Mouse (Mus musculus) telencephalon, adult 2 months (tissue): Measurements from ENCODE around the gene Olfr1002.
"Not testable (repeated sequence)": the region's sequence is repeated elsewhere in the genome, so short reads cannot be mapped to it uniquely, and the experiment has no call there.

ENCODE experiments used
- DNase-seq: peaks from one replicate; pipeline ENCODE4 v3.0.0-alpha.2; 2011; ENCODE audit warnings: low read depth, low spot score

Gene Olfr1002

GRCm38 (mm10) chr2:85650604-85651003, at the start of gene Olfr1002:
Gene Olfr1002, minus strand, starts transcription at chr2:85650704.
- no peak for DNase-seq

DNA sequence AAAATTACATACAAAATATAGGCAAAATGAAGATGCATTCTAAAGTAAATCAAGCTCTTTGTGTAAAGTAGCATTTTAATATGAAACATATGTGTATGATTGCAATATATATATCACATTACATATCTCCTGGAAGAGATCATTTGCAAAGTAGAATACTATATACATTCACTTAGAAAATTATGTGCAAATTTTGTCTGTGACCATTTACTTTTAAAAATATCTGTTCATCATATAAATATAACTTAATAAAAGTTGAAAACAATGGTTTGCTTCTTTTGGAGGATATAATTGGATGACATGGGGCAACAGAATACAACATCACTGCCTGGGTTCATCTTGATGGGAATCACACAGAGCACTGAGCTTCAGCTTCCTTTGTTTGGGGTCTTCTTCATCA, 38.6 kb upstream of the Olfr1002 start, which contains the start of gene Olfr1008:
Gene Olfr1008 (plus strand): TSS at position 301 of the 400 bp plus-strand sequence.
- no peak for DNase-seq

DNA sequence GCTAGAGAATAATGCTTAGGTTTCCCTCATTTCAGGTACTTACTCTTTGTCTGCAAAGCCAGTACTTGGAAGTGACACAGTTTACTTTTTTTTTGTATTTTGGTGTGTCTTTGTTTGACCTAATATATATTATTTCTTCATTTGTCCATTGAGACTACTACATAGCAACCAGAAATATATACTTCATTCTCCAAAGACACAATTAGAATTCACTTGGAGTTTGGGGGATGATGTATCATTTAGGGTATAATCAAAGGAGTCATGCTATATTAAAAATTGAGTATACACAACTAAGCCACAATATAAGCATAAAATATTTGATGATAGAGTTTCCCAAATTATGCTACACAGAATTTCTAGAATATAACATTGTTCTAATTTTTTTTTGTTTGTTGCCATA, 28.2 kb upstream of the Olfr1002 start, which contains the start of gene Olfr1006:
Gene Olfr1006 (minus strand): TSS at position 101 of the 400 bp plus-strand sequence.
- DNase-seq: no peak

DNA sequence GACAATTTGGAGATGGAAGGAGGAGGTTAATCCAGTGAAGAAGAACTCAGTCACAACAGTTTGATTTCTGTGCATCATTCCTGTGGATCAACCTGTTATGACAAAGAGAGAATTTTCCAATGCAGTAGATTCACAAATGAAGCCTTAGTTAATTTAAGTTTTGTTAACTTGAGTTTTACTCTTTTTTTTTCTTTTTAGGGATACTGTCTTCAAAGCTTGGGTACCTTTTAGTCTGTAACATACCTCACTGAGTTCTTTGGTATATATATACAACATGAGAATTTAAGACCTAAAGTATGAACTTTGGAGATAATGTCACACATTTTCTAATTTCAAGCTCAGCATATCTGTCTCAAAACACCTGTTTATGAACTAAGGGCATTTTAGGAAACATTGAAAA, 13.9 kb upstream of the Olfr1002 start, which contains the start of gene Olfr154:
Gene Olfr154 (minus strand): TSS at position 101 of the 400 bp plus-strand sequence.
- DNase-seq: not testable (repeated sequence)

GRCm38 (mm10) chr2:85611803-85612202, 38.7 kb downstream of the Olfr1002 start, which contains the start of gene Olfr1000:
Gene Olfr1000, minus strand, starts transcription at chr2:85611903.
- DNase-seq: no peak
